Mouse (Mus musculus) CH12F3 (cell line): ENCODE data around the gene Myd88.

Source experiments
- in situ Hi-C: fragments of 300-500 bp; cut with MboI; formaldehyde crosslinking; loops from 2 replicates; pipeline ENCODE4 v1.14.3; 2020; ENCODE audit warnings: low sequenced_read_pairs

Gene Myd88

GRCm38 (mm10) chr9:119342728-119343127, 1.5 kb upstream of the Myd88 start:
- in situ Hi-C loops = no loop called here

GRCm38 (mm10) chr9:119340212-119340580, 1.0 kb downstream of the Myd88 start:
- in situ Hi-C loops = no loop called here

GRCm38 (mm10) chr9:119339558-119340211, 1.5 kb downstream of the Myd88 start, which contains the start of gene Acaa1a:
Gene Acaa1a (plus strand): TSS chr9:119339676.
- in situ Hi-C loops = no loop called here

GRCm38 (mm10) chr9:119339106-119339505, 2.1 kb downstream of the Myd88 start:
- in situ Hi-C loops = no loop called here

GRCm38 (mm10) chr9:119338350-119338749, 2.9 kb downstream of the Myd88 start:
- in situ Hi-C loops = no loop called here

GRCm38 (mm10) chr9:119337842-119338241, 3.4 kb downstream of the Myd88 start:
- in situ Hi-C loops = no loop called here

GRCm38 (mm10) chr9:119335571-119335970, 5.6 kb downstream of the Myd88 start:
- in situ Hi-C loops = no loop called here

GRCm38 (mm10) chr9:119334834-119335233, 6.4 kb downstream of the Myd88 start:
- in situ Hi-C loops = no loop called here

- in situ Hi-C loops = no loop called here
These were observed 6.9 kb downstream of the Myd88 start for GRCm38 (mm10) chr9:119334324-119334723.

GRCm38 (mm10) chr9:119330186-119330963, 10.8 kb downstream of the Myd88 start:
- in situ Hi-C loops = no loop called here

- in situ Hi-C loops = no loop called here
These were observed 12.7 kb downstream of the Myd88 start for GRCm38 (mm10) chr9:119328488-119328887.

GRCm38 (mm10) chr9:119324130-119324529, 17.1 kb downstream of the Myd88 start:
- in situ Hi-C loops = no loop called here

- in situ Hi-C loops = no loop called here
These were observed 18.0 kb downstream of the Myd88 start for GRCm38 (mm10) chr9:119323260-119323645.

GRCm38 (mm10) chr9:119322289-119323259, 18.6 kb downstream of the Myd88 start, which contains the start of gene Oxsr1:
Gene Oxsr1 (minus strand): TSS chr9:119322427.
- in situ Hi-C loops = no loop called here

GRCm38 (mm10) chr9:119321392-119322229, 19.6 kb downstream of the Myd88 start:
- in situ Hi-C loops = no loop called here

GRCm38 (mm10) chr9:119320946-119321345, 20.3 kb downstream of the Myd88 start:
- in situ Hi-C loops = no loop called here

- in situ Hi-C loops = no loop called here
These were observed 20.8 kb downstream of the Myd88 start for GRCm38 (mm10) chr9:119320446-119320845.

- in situ Hi-C loops = no loop called here
These were observed 22.3 kb downstream of the Myd88 start for GRCm38 (mm10) chr9:119318891-119319290.

- in situ Hi-C loops = no loop called here
These were observed 28.1 kb downstream of the Myd88 start for GRCm38 (mm10) chr9:119313096-119313495.

- in situ Hi-C loops = no loop called here
These were observed 32.1 kb downstream of the Myd88 start for GRCm38 (mm10) chr9:119309067-119309466.
